Mouse (Mus musculus): ENCODE measurements around the gene Btg1. TPM values are rescaled to one million over a fixed set of nuclear protein-coding genes. Genes with fewer than 3 reads are reported as not detected.

Btg1 gene
- total and polyA plus RNA-seq, 2 experiments = 11.2 to 12.6 TPM

DNA sequence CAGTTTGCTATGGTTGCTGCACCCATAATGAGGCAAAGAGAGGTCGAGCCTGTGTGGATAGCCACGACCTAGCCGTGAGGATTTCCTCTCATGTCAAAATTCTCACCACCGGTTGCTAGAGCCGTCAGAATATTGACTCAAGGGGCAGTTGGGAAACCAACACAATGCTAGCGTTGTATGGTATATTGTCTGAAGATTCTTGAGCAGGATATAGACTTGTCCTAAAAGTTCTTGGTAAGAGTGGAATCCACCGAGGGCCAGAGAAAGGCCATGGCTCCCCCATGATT lies 12.1 kb downstream of the Btg1 start:
- H3K9ac ChIP-seq (ENCODE audit: low read depth, low read length) = no peak overlapping the region
- no peak for DNase-seq (ENCODE audit: extremely low read depth, low read depth, low spot score)
- WGBS = 84% methylated on average over 7 of the region's 7 CpGs
- no peak overlapping the region for H3K27ac ChIP-seq (replicated peaks; ENCODE audit: insufficient read depth, low read depth, low read length)
- no peaks in the 10 kb centered on the region for H3K79me2 ChIP-seq (ENCODE audit: control insufficient read depth, insufficient read depth, low read length)
- no peak overlapping the region for H3K4me3 ChIP-seq (ENCODE audit: insufficient read depth, low read depth, low read length)
- no peaks in the 10 kb centered on the region for H3K36me3 ChIP-seq (ENCODE audit: control insufficient read depth, insufficient read depth, low read length)
- no peaks in the 10 kb centered on the region for H3K27me3 ChIP-seq (ENCODE audit: control insufficient read depth, insufficient read depth, low read length)
- peaks cover 4% of the 10 kb centered on the region for H3K4me1 ChIP-seq (ENCODE audit: control insufficient read depth, insufficient read depth, low read length)
- TF ChIP-seq CTCF (IDR thresholded peaks at IDR 0.05; ENCODE audit: low read depth, low read length) (no peak), POLR2A (IDR thresholded peaks at IDR 0.05; ENCODE audit: extremely low read depth, insufficient read depth, low read length) (no peak)

GRCm38 (mm10) chr10:96630110-96630509 lies 13.3 kb downstream of the Btg1 start:
- no peaks in the 10 kb centered on the region for H3K27me3 ChIP-seq (ENCODE audit: control insufficient read depth, insufficient read depth, low read length)

DNA sequence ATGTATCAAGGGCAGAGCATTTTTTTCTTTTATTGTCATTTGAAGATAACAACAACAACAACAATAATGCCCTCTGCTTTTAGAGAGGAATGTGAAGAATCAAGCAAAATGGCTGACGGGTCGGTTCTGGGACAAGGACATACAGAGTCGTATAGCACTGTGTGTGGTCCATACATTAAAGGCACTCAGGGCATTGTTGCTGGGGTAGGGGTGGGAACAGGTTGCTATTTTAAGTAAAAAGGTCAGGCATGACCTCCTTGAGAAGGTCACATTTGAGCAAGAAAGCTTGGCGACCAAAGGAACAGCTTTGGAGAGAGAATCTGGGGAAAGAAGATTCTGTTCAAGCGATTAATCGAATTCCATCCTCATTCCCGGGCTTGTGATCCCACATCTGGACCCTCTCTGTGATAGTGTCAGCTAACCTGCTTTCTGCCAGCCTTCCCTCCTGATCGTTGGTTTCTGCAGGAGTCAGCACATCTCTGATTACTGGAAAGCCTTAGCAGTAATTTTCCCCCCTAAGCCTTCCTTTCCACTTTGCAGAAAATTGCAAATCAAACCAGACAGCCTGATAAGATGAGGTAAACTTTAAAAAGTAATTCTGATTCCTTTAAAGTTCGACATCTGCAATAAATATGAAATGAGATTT lies 14.4 kb downstream of the Btg1 start:
- 87% methylated on average over 9 of the region's 9 CpGs for WGBS
- TF ChIP-seq POLR2A (IDR thresholded peaks at IDR 0.05; ENCODE audit: extremely low read depth, insufficient read depth, low read length) = no peak
- no peak for TF ChIP-seq CTCF (IDR thresholded peaks at IDR 0.05; ENCODE audit: low read depth, low read length)
- Histone ChIP-seq H3K27ac (replicated peaks; ENCODE audit: insufficient read depth, low read depth, low read length) (no peak overlapping the region), H3K9ac (ENCODE audit: low read depth, low read length) (no peak overlapping the region), H3K27me3 (ENCODE audit: control insufficient read depth, insufficient read depth, low read length) (no peaks in the 10 kb centered on the region), H3K79me2 (ENCODE audit: control insufficient read depth, insufficient read depth, low read length) (no peaks in the 10 kb centered on the region), H3K4me3 (ENCODE audit: insufficient read depth, low read depth, low read length) (no peak overlapping the region), H3K4me1 (ENCODE audit: control insufficient read depth, insufficient read depth, low read length) (peaks cover 2% of the 10 kb centered on the region; the same call in 1 of the 2 replicates), H3K36me3 (ENCODE audit: control insufficient read depth, insufficient read depth, low read length) (no peaks in the 10 kb centered on the region)
- DNase-seq (ENCODE audit: extremely low read depth, low read depth, low spot score) = no peak

More at GRCm38 (mm10) chr10:96630110-96630509, 13.3 kb downstream of the Btg1 start:
- H3K4me3 ChIP-seq (ENCODE audit: insufficient read depth, low read depth, low read length) = no peak overlapping the region
- WGBS = 90% methylated on average over 5 of the region's 5 CpGs
- no peaks in the 10 kb centered on the region for H3K79me2 ChIP-seq (ENCODE audit: control insufficient read depth, insufficient read depth, low read length)
- no peaks in the 10 kb centered on the region for H3K36me3 ChIP-seq (ENCODE audit: control insufficient read depth, insufficient read depth, low read length)
- no peak overlapping the region for H3K27ac ChIP-seq (replicated peaks; ENCODE audit: insufficient read depth, low read depth, low read length)
- no peak for DNase-seq (ENCODE audit: extremely low read depth, low read depth, low spot score)
- TF ChIP-seq POLR2A (IDR thresholded peaks at IDR 0.05; ENCODE audit: extremely low read depth, insufficient read depth, low read length) = no peak
- no peak for TF ChIP-seq CTCF (IDR thresholded peaks at IDR 0.05; ENCODE audit: low read depth, low read length)
- no peak overlapping the region for H3K9ac ChIP-seq (ENCODE audit: low read depth, low read length)
- H3K4me1 ChIP-seq (ENCODE audit: control insufficient read depth, insufficient read depth, low read length) = peaks cover 2% of the 10 kb centered on the region; the same call in 1 of the 2 replicates

- H3K27ac ChIP-seq (replicated peaks; ENCODE audit: insufficient read depth, low read depth, low read length) = no peak overlapping the region
- 81% methylated on average over 12 of the region's 12 CpGs for WGBS
- no peak for TF ChIP-seq CTCF (IDR thresholded peaks at IDR 0.05; ENCODE audit: low read depth, low read length)
- TF ChIP-seq POLR2A (IDR thresholded peaks at IDR 0.05; ENCODE audit: extremely low read depth, insufficient read depth, low read length) = no peak
These were observed 15.7 kb downstream of the Btg1 start for GRCm38 (mm10) chr10:96632271-96633144.

DNA sequence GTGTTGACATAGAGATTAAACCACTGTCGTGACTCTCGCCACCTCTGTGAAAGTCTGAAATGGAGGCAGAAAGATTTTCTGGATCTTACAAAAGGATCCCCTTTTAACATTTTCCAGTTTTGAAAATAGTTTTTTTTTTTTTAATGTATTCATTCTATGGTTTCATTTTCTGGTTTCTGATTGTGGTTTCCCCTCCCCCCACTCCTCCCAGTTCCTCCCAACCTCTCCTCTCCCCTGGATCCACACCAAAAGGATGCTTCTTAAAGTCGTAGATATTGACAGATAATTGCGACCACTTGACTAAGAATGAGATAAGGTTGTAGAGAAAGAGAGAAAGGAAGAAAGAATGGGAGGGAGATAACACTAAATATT lies 16.3 kb downstream of the Btg1 start:
- no peaks in the 10 kb centered on the region for H3K27me3 ChIP-seq (ENCODE audit: control insufficient read depth, insufficient read depth, low read length)
- no peak for TF ChIP-seq CTCF (IDR thresholded peaks at IDR 0.05; ENCODE audit: low read depth, low read length)
- no peak for TF ChIP-seq POLR2A (IDR thresholded peaks at IDR 0.05; ENCODE audit: extremely low read depth, insufficient read depth, low read length)
- no peak for DNase-seq (ENCODE audit: extremely low read depth, low read depth, low spot score)
- peaks cover 2% of the 10 kb centered on the region; the same call in 1 of the 2 replicates for H3K4me1 ChIP-seq (ENCODE audit: control insufficient read depth, insufficient read depth, low read length)
- WGBS = 75% methylated on average over 4 of the region's 4 CpGs
- H3K36me3 ChIP-seq (ENCODE audit: control insufficient read depth, insufficient read depth, low read length) = no peaks in the 10 kb centered on the region
- H3K4me3 ChIP-seq (ENCODE audit: insufficient read depth, low read depth, low read length) = no peak overlapping the region
- no peak overlapping the region for H3K9ac ChIP-seq (ENCODE audit: low read depth, low read length)
- no peak overlapping the region for H3K27ac ChIP-seq (replicated peaks; ENCODE audit: insufficient read depth, low read depth, low read length)
- H3K79me2 ChIP-seq (ENCODE audit: control insufficient read depth, insufficient read depth, low read length) = no peaks in the 10 kb centered on the region

More at GRCm38 (mm10) chr10:96632271-96633144, 15.7 kb downstream of the Btg1 start:
- no peak for DNase-seq (ENCODE audit: extremely low read depth, low read depth, low spot score)
- Histone ChIP-seq H3K36me3 (ENCODE audit: control insufficient read depth, insufficient read depth, low read length) (no peaks in the 10 kb centered on the region), H3K4me1 (ENCODE audit: control insufficient read depth, insufficient read depth, low read length) (peaks cover 2% of the 10 kb centered on the region; the same call in 1 of the 2 replicates), H3K27me3 (ENCODE audit: control insufficient read depth, insufficient read depth, low read length) (no peaks in the 10 kb centered on the region), H3K4me3 (ENCODE audit: insufficient read depth, low read depth, low read length) (no peak overlapping the region), H3K79me2 (ENCODE audit: control insufficient read depth, insufficient read depth, low read length) (no peaks in the 10 kb centered on the region), H3K9ac (ENCODE audit: low read depth, low read length) (no peak overlapping the region)

Data from liver, adult 2 months (tissue).